Mouse (Mus musculus): ENCODE results near the gene Stxbp6. TPM values are rescaled to one million over a fixed set of nuclear protein-coding genes. Genes with fewer than 3 reads are reported as not detected.

The Stxbp6 gene
- total and polyA plus RNA-seq, 3 experiments: not detected

DNA sequence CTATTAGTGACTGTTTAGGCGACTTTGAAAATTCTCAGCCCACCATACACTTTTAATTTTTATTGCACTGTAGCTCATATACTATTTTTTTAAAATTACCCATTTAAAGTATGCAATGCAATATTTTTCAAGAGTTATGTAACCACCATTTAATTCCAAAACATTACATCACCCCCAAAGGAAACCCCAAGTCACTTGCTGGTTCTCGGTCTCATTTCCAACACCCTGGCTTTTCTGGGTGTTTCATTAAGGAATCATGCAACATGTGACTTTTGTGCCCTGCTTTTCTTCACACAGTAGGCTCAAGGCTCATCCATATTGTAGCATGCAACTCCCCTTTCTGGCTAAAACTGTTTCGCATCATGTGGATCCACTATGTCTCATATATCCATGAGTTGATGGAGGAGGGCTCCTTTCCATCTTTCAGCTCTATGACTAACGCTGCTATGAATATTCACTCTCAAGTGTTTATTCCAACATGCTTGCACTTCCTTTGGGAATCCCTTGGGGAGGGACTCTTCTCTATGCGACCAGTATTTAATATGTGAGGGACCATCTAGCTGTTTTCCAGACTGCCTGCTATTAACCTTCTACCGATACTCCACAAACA is 6.3 kb downstream of the Stxbp6 start:
- TF ChIP-seq NELFE (IDR thresholded peaks at IDR 0.05; ENCODE audit: low read depth, low read length): no peak
- no peak for TF ChIP-seq POLR2AphosphoS2 (IDR thresholded peaks at IDR 0.05; ENCODE audit: low read length)
- no peak for TF ChIP-seq CHD1 (IDR thresholded peaks at IDR 0.05; ENCODE audit: low read depth, low read length)
- no peak for TF ChIP-seq CHD2 (IDR thresholded peaks at IDR 0.05; ENCODE audit: low read length)
- no peak for TF ChIP-seq TCF12 (IDR thresholded peaks at IDR 0.05; ENCODE audit: low read depth, low read length)
- no peak for TF ChIP-seq ETS1 (IDR thresholded peaks at IDR 0.05; ENCODE audit: low read depth, low read length)
- no peak for TF ChIP-seq MEF2A (IDR thresholded peaks at IDR 0.05; ENCODE audit: extremely low read depth, insufficient replicate concordance, low read depth, low read length, poor library complexity, severe bottlenecking)
- TF ChIP-seq ZKSCAN1 (IDR thresholded peaks at IDR 0.05; ENCODE audit: low read depth, low read length): no peak
- no peak for TF ChIP-seq GATA1 (IDR thresholded peaks at IDR 0.05; ENCODE audit: low read depth, low read length)
- no peak for TF ChIP-seq MYC (IDR thresholded peaks at IDR 0.05; ENCODE audit: low read depth, low read length)
- TF ChIP-seq SIN3A (IDR thresholded peaks at IDR 0.05; ENCODE audit: low read length): no peak
- TF ChIP-seq MAX (IDR thresholded peaks at IDR 0.05; ENCODE audit: low read length): no peak
- TF ChIP-seq USF1 (IDR thresholded peaks at IDR 0.05; ENCODE audit: low read depth, low read length): no peak
- TF ChIP-seq MAZ (IDR thresholded peaks at IDR 0.05; ENCODE audit: low read depth, low read length): no peak
- no peak for TF ChIP-seq TAL1 (IDR thresholded peaks at IDR 0.05; ENCODE audit: low read length)
- no peak overlapping the region for H3K27ac ChIP-seq (ENCODE audit: control insufficient read depth, low read depth, low read length)
- H3K4me3 ChIP-seq (ENCODE audit: control insufficient read depth in 1 of 2, insufficient read depth in 1 of 2, low read depth in 2 of 2, low read length in 2 of 2): no peak overlapping the region
- H3K36me3 ChIP-seq (ENCODE audit: control insufficient read depth in 1 of 2, insufficient read depth in 2 of 2, low read length in 2 of 2): no peaks in the 10 kb centered on the region
- DNase-seq (ENCODE audit: low read depth, low spot score): no peak
- no peak overlapping the region for H3K9ac ChIP-seq (ENCODE audit: control insufficient read depth, low read depth, low read length, poor library complexity, severe bottlenecking)
- no peaks in the 10 kb centered on the region for H3K27me3 ChIP-seq (ENCODE audit: control insufficient read depth in 1 of 2, insufficient read depth in 2 of 2, low read length in 2 of 2)
- no peaks in the 10 kb centered on the region for H3K79me2 ChIP-seq (ENCODE audit: control insufficient read depth, insufficient read depth, low read length, poor library complexity)
- H3K9me3 ChIP-seq (replicated peaks; ENCODE audit: insufficient read depth, low read length): no peaks in the 10 kb centered on the region
- no peaks in the 10 kb centered on the region for H3K4me1 ChIP-seq (ENCODE audit: control insufficient read depth in 1 of 2, insufficient read depth in 2 of 2, low read length in 2 of 2)

DNA sequence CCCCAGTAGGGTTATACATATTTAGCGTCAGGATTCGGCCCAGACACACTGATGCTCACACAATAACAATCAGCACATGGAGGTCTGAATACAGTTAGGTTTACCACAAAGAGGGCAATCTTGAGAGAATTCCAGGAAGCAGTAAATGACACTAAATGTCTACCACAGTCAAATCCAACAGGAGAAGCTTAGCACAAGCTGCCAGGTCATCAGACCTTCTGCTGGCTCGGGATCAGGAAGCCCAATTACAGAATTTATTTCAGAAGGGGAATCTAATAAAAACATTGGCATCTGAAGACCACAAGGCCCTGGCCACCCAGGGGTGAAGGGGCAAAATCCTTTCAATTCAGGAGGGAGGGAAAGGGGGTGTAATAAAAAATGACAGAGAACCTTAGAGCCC is 6.8 kb downstream of the Stxbp6 start:
- DNase-seq (ENCODE audit: low read depth, low spot score): no peak
- H3K27ac ChIP-seq (ENCODE audit: control insufficient read depth, low read depth, low read length): no peak overlapping the region
- no peak overlapping the region for H3K4me3 ChIP-seq (ENCODE audit: control insufficient read depth in 1 of 2, insufficient read depth in 1 of 2, low read depth in 2 of 2, low read length in 2 of 2)
- H3K9ac ChIP-seq (ENCODE audit: control insufficient read depth, low read depth, low read length, poor library complexity, severe bottlenecking): no peak overlapping the region
- no peaks in the 10 kb centered on the region for H3K9me3 ChIP-seq (replicated peaks; ENCODE audit: insufficient read depth, low read length)
- H3K4me1 ChIP-seq (ENCODE audit: control insufficient read depth in 1 of 2, insufficient read depth in 2 of 2, low read length in 2 of 2): no peaks in the 10 kb centered on the region
- TF ChIP-seq EP300 (IDR thresholded peaks at IDR 0.05; ENCODE audit: low read depth in 1 of 2, low read length in 2 of 2) (no peak), ELF1 (IDR thresholded peaks at IDR 0.05; ENCODE audit: low read depth, low read length) (no peak), POLR2AphosphoS5 (IDR thresholded peaks at IDR 0.05; ENCODE audit: borderline replicate concordance, low read depth, low read length) (no peak), BHLHE40 (IDR thresholded peaks at IDR 0.05; ENCODE audit: borderline replicate concordance, low read depth, low read length) (no peak), E2F4 (IDR thresholded peaks at IDR 0.05; ENCODE audit: borderline replicate concordance, low read depth, low read length) (no peak), JUND (IDR thresholded peaks at IDR 0.05; ENCODE audit: low read depth, low read length) (no peak), GATA1 (IDR thresholded peaks at IDR 0.05; ENCODE audit: low read depth, low read length) (no peak), NRF1 (IDR thresholded peaks at IDR 0.05; ENCODE audit: insufficient read depth, low read depth, low read length, poor library complexity, severe bottlenecking) (no peak), USF1 (IDR thresholded peaks at IDR 0.05; ENCODE audit: low read depth, low read length) (no peak), TCF12 (IDR thresholded peaks at IDR 0.05; ENCODE audit: low read depth, low read length) (no peak), ZKSCAN1 (IDR thresholded peaks at IDR 0.05; ENCODE audit: low read depth, low read length) (no peak)
- H3K79me2 ChIP-seq (ENCODE audit: control insufficient read depth, insufficient read depth, low read length, poor library complexity): no peaks in the 10 kb centered on the region
- H3K27me3 ChIP-seq (ENCODE audit: control insufficient read depth in 1 of 2, insufficient read depth in 2 of 2, low read length in 2 of 2): no peaks in the 10 kb centered on the region
- H3K36me3 ChIP-seq (ENCODE audit: control insufficient read depth in 1 of 2, insufficient read depth in 2 of 2, low read length in 2 of 2): no peaks in the 10 kb centered on the region
